Mouse (Mus musculus) forebrain, embryonic 12.5 days (tissue): ENCODE results near the gene Gpr39. TPM values are rescaled to one million over a fixed set of nuclear protein-coding genes. Genes with fewer than 3 reads are reported as not detected.

ENCODE experiments used
- ATAC-seq: fragments of 200-750 bp; cut with Nextera tagmentation; 2 replicates; pipeline ENCODE4 v1.8.0; 2017; ENCODE audit warnings: moderate TSS enrichment; ENCODE audit not compliant: low FRiP score
- H3K27ac ChIP-seq: fragments of 300-500 bp; sonication (generic); 2 replicates; pipeline ENCODE4 v1.5.1; 2016; ENCODE audit warnings: mild to moderate bottlenecking
- H3K27me3 ChIP-seq: fragments of 300-500 bp; sonication (generic); 2 replicates; pipeline ENCODE4 v1.6.1; 2016; ENCODE audit warnings: mild to moderate bottlenecking
- H3K36me3 ChIP-seq: fragments of 300-500 bp; sonication (generic); replicated peaks from 2 replicates; pipeline ENCODE4 v1.6.1; 2016; ENCODE audit warnings: mild to moderate bottlenecking
- H3K4me1 ChIP-seq: fragments of 300-500 bp; sonication (generic); 2 replicates; pipeline ENCODE4 v1.6.1; 2016
- H3K4me2 ChIP-seq: fragments of 300-500 bp; sonication (generic); 2 replicates; pipeline ENCODE4 v1.6.1; 2016; ENCODE audit warnings: mild to moderate bottlenecking, moderate library complexity
- H3K4me3 ChIP-seq: fragments of 300-500 bp; sonication (generic); replicated peaks from 2 replicates; pipeline ENCODE4 v1.5.1; 2016; ENCODE audit warnings: mild to moderate bottlenecking
- H3K9ac ChIP-seq: fragments of 300-500 bp; sonication (generic); 2 replicates; pipeline ENCODE4 v1.6.1; 2016; ENCODE audit warnings: mild to moderate bottlenecking
- H3K9me3 ChIP-seq: fragments of 300-500 bp; sonication (generic); 2 replicates; pipeline ENCODE4 v1.6.1; 2016
- WGBS: fragments of 180-500 bp; shearing (Covaris S2); methylation state at CpG from one replicate; pipeline ENCODE4 v1.1.7; 2016; 5-methylcytosine and 5-hydroxymethylcytosine counted together
- polyA plus RNA-seq: library from polyadenylated mRNA; unstranded; fragments of >200 nt; fragmentation: Nextera tagmentation; extraction: Ambion mirVana; gene quantifications from 2 replicates; pipeline ENCODE4 v1.2.1, GENCODE M21; 2016

Gene Gpr39
- polyA plus RNA-seq, 1 experiment from 2014 or later: not detected

- Histone ChIP-seq H3K27me3 (no peaks in the 10 kb centered on the region), H3K9me3 (no peaks in the 10 kb centered on the region), H3K4me1 (no peaks in the 10 kb centered on the region; the same call in 1 of the 2 replicates), H3K4me3 (no peak overlapping the region), H3K27ac (no peak overlapping the region), H3K36me3 (no peaks in the 10 kb centered on the region), H3K9ac (no peak overlapping the region), H3K4me2 (no peak overlapping the region)
- 88% methylated on average over 2 of the region's 2 CpGs for WGBS
- no peak for ATAC-seq
Observed at GRCm38 (mm10) chr1:125923062-125923461, 246.3 kb downstream of the Gpr39 start.

Other genes starting within 250 kb of the Gpr39 start
- 237 and 251 TPM in 2 replicates for gene Actr3, start 241.3 kb upstream of the Gpr39 start, polyA plus RNA-seq
- 22.5 and 22.6 TPM in 2 replicates for gene Slc35f5, start 116.4 kb upstream of the Gpr39 start, polyA plus RNA-seq
- 7.2 and 9.0 TPM in 2 replicates for gene Lypd1, start 236.1 kb downstream of the Gpr39 start, polyA plus RNA-seq